Mouse (Mus musculus) testis, postnatal 10 days (tissue): ENCODE results near the gene 1700049E17Rik1.
"Not testable (repeated sequence)": the region's sequence is repeated elsewhere in the genome, so short reads cannot be mapped to it uniquely, and the experiment has no call there.

Source experiments
- DNase-seq: peaks from one replicate; pipeline ENCODE4 v3.0.0; 2021; ENCODE audit warnings: low spot score

1700049E17Rik1 gene

GRCm38 (mm10) chr14:41924649-41925048 is at the start of gene 1700049E17Rik1:
TSS of gene 1700049E17Rik1 (plus strand) at chr14:41924949.
- not testable (repeated sequence) for DNase-seq

GRCm38 (mm10) chr14:41907190-41907589 is 17.6 kb upstream of the 1700049E17Rik1 start, which contains the start of gene Gm7980:
TSS of gene Gm7980 (minus strand) at chr14:41907290.
- not testable (repeated sequence) for DNase-seq

DNA sequence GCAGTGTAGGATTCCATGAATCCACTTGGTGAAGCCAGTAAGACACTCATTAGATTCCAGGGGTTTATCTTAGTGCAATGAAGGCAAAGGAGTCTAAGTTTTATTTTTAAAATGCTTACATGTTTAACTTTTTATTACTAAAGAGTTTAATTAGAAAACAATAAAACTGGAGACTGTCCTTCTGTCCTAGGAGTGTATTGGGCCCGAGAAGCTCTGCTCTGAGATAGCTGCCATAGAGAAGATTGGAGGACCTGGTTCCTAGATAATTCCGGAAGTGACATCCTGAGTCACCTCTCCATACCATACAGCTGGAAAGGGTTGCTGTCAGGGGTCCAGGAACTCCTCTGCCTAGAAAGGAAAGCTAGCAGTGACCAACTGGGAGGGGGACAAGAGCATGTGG is 18.9 kb downstream of the 1700049E17Rik1 start, which contains the start of gene 1700024B05Rik:
1700024B05Rik (plus strand) TSS at position 301 of the 400 bp plus-strand sequence.
- not testable (repeated sequence) for DNase-seq

DNA sequence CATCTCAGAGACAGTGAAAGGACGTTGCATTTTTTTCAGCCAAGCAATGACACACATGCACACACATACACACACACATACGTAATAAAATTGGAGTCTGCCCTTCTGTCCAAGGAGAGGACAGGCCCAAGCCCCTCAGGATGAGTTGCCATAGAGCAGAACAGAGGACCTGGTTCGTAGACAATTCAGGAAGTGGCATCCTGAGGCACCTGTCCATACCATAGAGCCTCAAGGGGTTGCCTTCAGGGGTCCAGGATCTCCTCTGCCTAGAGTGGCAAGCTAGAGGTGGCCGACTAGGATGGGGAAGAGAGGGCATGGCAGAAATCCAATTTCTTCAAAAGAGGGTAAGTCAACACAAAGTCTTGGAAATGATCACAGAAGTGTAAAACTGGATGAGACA is 39.3 kb downstream of the 1700049E17Rik1 start:
- not testable (repeated sequence) for DNase-seq

DNA sequence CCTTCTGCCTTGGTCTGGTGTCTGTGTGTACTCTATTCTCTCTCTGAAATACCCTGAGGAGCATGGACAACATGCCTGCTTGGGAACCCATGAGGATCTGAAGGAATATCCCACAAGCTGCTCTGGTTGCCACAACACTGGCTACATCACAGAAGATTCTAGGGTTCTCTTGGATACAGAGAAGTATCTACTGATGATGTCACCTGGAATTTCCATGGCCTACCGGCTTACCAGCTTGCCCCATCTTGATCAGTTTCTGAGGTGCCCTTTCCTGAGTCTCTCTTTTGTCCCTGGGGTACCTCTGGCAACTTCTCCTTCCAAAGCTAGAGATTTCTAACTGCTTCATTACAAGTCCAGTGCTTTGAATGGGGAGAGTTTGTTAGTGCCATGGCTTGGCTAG is 43.1 kb downstream of the 1700049E17Rik1 start, which contains the start of gene Gm6401:
Gm6401 (minus strand) TSS at position 101 of the 400 bp plus-strand sequence.
- not testable (repeated sequence) for DNase-seq

DNA sequence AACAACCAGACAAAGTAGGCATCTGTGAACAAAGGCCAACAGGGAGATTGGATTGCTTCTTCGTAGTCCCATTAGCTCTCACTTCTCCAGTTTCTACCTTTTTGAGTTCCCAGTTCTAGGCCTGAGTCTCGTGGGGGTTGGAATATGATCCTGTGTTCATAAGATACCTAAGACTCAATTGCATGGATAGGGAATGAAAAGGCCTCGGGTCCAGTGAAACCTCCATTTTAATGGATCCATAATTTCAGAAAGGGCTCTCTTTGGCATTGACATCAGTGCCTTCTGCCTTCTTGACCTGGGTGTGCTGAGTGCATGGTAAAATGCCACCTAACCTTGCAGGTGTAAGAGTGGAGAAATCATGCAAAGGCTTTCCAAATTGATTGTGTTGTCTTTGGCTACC is 43.8 kb downstream of the 1700049E17Rik1 start:
- not testable (repeated sequence) for DNase-seq
